Mouse (Mus musculus): ENCODE data around the gene Gm8212.
"Not testable (repeated sequence)": the region's sequence is repeated elsewhere in the genome, so short reads cannot be mapped to it uniquely, and the experiment has no call there.

Gm8212 gene

GRCm38 (mm10) chr14:44197361-44197760, at the start of gene Gm8212:
Gene Gm8212, plus strand, starts transcription at chr14:44197661.
- not testable (repeated sequence) for DNase-seq

GRCm38 (mm10) chr14:44213154-44213553, 15.7 kb downstream of the Gm8212 start, which contains the start of gene 4930503E14Rik:
Gene 4930503E14Rik, minus strand, starts transcription at chr14:44213254.
- DNase-seq, result not testable (repeated sequence)

GRCm38 (mm10) chr14:44248039-44248438, 50.6 kb downstream of the Gm8212 start:
- DNase-seq, result no peak
